Mouse (Mus musculus): ENCODE measurements around the gene 2210016L21Rik. TPM values are rescaled to one million over a fixed set of nuclear protein-coding genes. Genes with fewer than 3 reads are reported as not detected.
A peak's percentile ranks its signal among the peaks of the same experiment; 100 is the strongest.

2210016L21Rik gene
- polyA plus RNA-seq (2012; rRNA removed): 15.9 and 16.6 TPM in 2 replicates

GRCm38 (mm10) chr5:114942074-114942765, at the start of gene 2210016L21Rik:
Gene 2210016L21Rik, plus strand, starts transcription at chr5:114942158.
- peak within 1 kb of the TSS; percentile 77 for H3K4me3 ChIP-seq (replicated peaks; ENCODE audit: extremely low read depth, low read depth, low read length)
- WGBS: 1% methylated on average over 39 of the region's 39 CpGs
- TF ChIP-seq CTCF (IDR thresholded peaks at IDR 0.05; ENCODE audit: insufficient read depth, low read length) (no peak), POLR2A (IDR thresholded peaks at IDR 0.05; ENCODE audit: borderline replicate concordance, extremely low read depth, low read depth, low read length) (peak; percentile 85; the same call in 1 of the 2 replicates)
- peak; percentile 76 for DNase-seq
- H3K4me1 ChIP-seq (ENCODE audit: control insufficient read depth, insufficient read depth, low read length): no peaks in the 10 kb centered on the region

- TF ChIP-seq CTCF (IDR thresholded peaks at IDR 0.05; ENCODE audit: insufficient read depth, low read length) (no peak), POLR2A (IDR thresholded peaks at IDR 0.05; ENCODE audit: borderline replicate concordance, extremely low read depth, low read depth, low read length) (no peak)
- 87% methylated on average over 4 of the region's 4 CpGs for WGBS
- no peak for DNase-seq
- Histone ChIP-seq H3K4me3 (replicated peaks; ENCODE audit: extremely low read depth, low read depth, low read length) (no peak overlapping the region), H3K4me1 (ENCODE audit: control insufficient read depth, insufficient read depth, low read length) (0 out of 2 replicates have a peak, but pooled peaks cover 2% of the 10 kb centered on the region)
Observed at GRCm38 (mm10) chr5:114895542-114895941, 46.4 kb upstream of the 2210016L21Rik start.

- TF ChIP-seq POLR2A (IDR thresholded peaks at IDR 0.05; ENCODE audit: borderline replicate concordance, extremely low read depth, low read depth, low read length) (no peak), CTCF (IDR thresholded peaks at IDR 0.05; ENCODE audit: insufficient read depth, low read length) (no peak)
Observed at GRCm38 (mm10) chr5:114896688-114897373, 45.1 kb upstream of the 2210016L21Rik start, which contains the start of gene Oasl2. Gene Oasl2, plus strand, starts transcription at chr5:114896936.

GRCm38 (mm10) chr5:114897374-114897793, 44.6 kb upstream of the 2210016L21Rik start:
- peak overlapping the region; percentile 65 for H3K4me3 ChIP-seq (replicated peaks; ENCODE audit: extremely low read depth, low read depth, low read length)
- WGBS: under 1% methylated on average over 7 of the region's 7 CpGs
- 0 out of 2 replicates have a peak, but pooled peaks cover 2% of the 10 kb centered on the region for H3K4me1 ChIP-seq (ENCODE audit: control insufficient read depth, insufficient read depth, low read length)
- peak; percentile 30; the same call in 1 of the 2 replicates for TF ChIP-seq POLR2A (IDR thresholded peaks at IDR 0.05; ENCODE audit: borderline replicate concordance, extremely low read depth, low read depth, low read length)
- no peak for TF ChIP-seq CTCF (IDR thresholded peaks at IDR 0.05; ENCODE audit: insufficient read depth, low read length)
- DNase-seq: peak; percentile 41

More at GRCm38 (mm10) chr5:114896688-114897373, 45.1 kb upstream of the 2210016L21Rik start, which contains the start of gene Oasl2:
- WGBS: 44% methylated on average over 13 of the region's 13 CpGs
- Histone ChIP-seq H3K4me3 (replicated peaks; ENCODE audit: extremely low read depth, low read depth, low read length) (peak within 1 kb of the TSS; percentile 65), H3K4me1 (ENCODE audit: control insufficient read depth, insufficient read depth, low read length) (0 out of 2 replicates have a peak, but pooled peaks cover 2% of the 10 kb centered on the region)
- DNase-seq: peak; percentile 26

GRCm38 (mm10) chr5:114898857-114899256, 43.1 kb upstream of the 2210016L21Rik start:
- peak overlapping the region; percentile 1 for H3K4me3 ChIP-seq (replicated peaks; ENCODE audit: extremely low read depth, low read depth, low read length)
- WGBS: 43% methylated on average over 7 of the region's 7 CpGs
- H3K4me1 ChIP-seq (ENCODE audit: control insufficient read depth, insufficient read depth, low read length): 0 out of 2 replicates have a peak, but pooled peaks cover 2% of the 10 kb centered on the region
- DNase-seq: no peak
- no peak for TF ChIP-seq POLR2A (IDR thresholded peaks at IDR 0.05; ENCODE audit: borderline replicate concordance, extremely low read depth, low read depth, low read length)

GRCm38 (mm10) chr5:114902413-114902812, 39.5 kb upstream of the 2210016L21Rik start:
- 64% methylated on average over 1 of the region's 1 CpGs for WGBS
- no peak overlapping the region for H3K4me3 ChIP-seq (replicated peaks; ENCODE audit: extremely low read depth, low read depth, low read length)
- TF ChIP-seq CTCF (IDR thresholded peaks at IDR 0.05; ENCODE audit: insufficient read depth, low read length) (peak; percentile 83), POLR2A (IDR thresholded peaks at IDR 0.05; ENCODE audit: borderline replicate concordance, extremely low read depth, low read depth, low read length) (no peak)
- H3K4me1 ChIP-seq (ENCODE audit: control insufficient read depth, insufficient read depth, low read length): no peaks in the 10 kb centered on the region
- DNase-seq: peak; percentile 21

- Histone ChIP-seq H3K4me1 (ENCODE audit: control insufficient read depth, insufficient read depth, low read length) (0 out of 2 replicates have a peak, but pooled peaks cover 2% of the 10 kb centered on the region), H3K4me3 (replicated peaks; ENCODE audit: extremely low read depth, low read depth, low read length) (no peak overlapping the region)
- no peak for DNase-seq
- TF ChIP-seq POLR2A (IDR thresholded peaks at IDR 0.05; ENCODE audit: borderline replicate concordance, extremely low read depth, low read depth, low read length) (no peak), CTCF (IDR thresholded peaks at IDR 0.05; ENCODE audit: insufficient read depth, low read length) (no peak)
- WGBS: 62% methylated on average over 13 of the region's 13 CpGs
Observed at GRCm38 (mm10) chr5:114908598-114909305, 33.2 kb upstream of the 2210016L21Rik start.

- no peak overlapping the region for H3K4me3 ChIP-seq (replicated peaks; ENCODE audit: extremely low read depth, low read depth, low read length)
- no peak for DNase-seq
- TF ChIP-seq CTCF (IDR thresholded peaks at IDR 0.05; ENCODE audit: insufficient read depth, low read length) (no peak), POLR2A (IDR thresholded peaks at IDR 0.05; ENCODE audit: borderline replicate concordance, extremely low read depth, low read depth, low read length) (no peak)
- H3K4me1 ChIP-seq (ENCODE audit: control insufficient read depth, insufficient read depth, low read length): peaks cover 2% of the 10 kb centered on the region; the same call in 1 of the 2 replicates
- 42% methylated on average over 4 of the region's 4 CpGs for WGBS
Observed at GRCm38 (mm10) chr5:114913686-114914085, 28.3 kb upstream of the 2210016L21Rik start.

- TF ChIP-seq CTCF (IDR thresholded peaks at IDR 0.05; ENCODE audit: insufficient read depth, low read length) (no peak), POLR2A (IDR thresholded peaks at IDR 0.05; ENCODE audit: borderline replicate concordance, extremely low read depth, low read depth, low read length) (no peak)
- Histone ChIP-seq H3K4me1 (ENCODE audit: control insufficient read depth, insufficient read depth, low read length) (peaks cover 2% of the 10 kb centered on the region; the same call in 1 of the 2 replicates), H3K4me3 (replicated peaks; ENCODE audit: extremely low read depth, low read depth, low read length) (no peak overlapping the region)
- no peak for DNase-seq
- 64% methylated on average over 8 of the region's 8 CpGs for WGBS
Observed at GRCm38 (mm10) chr5:114914855-114915254, 27.1 kb upstream of the 2210016L21Rik start.

Data from lung, adult 2 months (tissue).